Mouse (Mus musculus) intestine, postnatal 0 days (tissue): Measurements from ENCODE around the gene Prkcz. TPM values are rescaled to one million over a fixed set of nuclear protein-coding genes. Genes with fewer than 3 reads are reported as not detected.
A peak's percentile ranks its signal among the peaks of the same experiment; 100 is the strongest.

Experiments
- ATAC-seq: fragments of 200-750 bp; cut with Nextera tagmentation; 2 replicates; pipeline ENCODE4 v1.8.0; 2017; ENCODE audit warnings: mild to moderate bottlenecking, moderate TSS enrichment, moderate library complexity
- H3K27ac ChIP-seq: fragments of 300-500 bp; sonication (generic); 2 replicates; pipeline ENCODE4 v1.5.1; 2014; ENCODE audit warnings: mild to moderate bottlenecking, low read depth, low read length, moderate library complexity
- H3K27me3 ChIP-seq: fragments of 300-500 bp; sonication (generic); replicated peaks from 2 replicates; pipeline ENCODE4 v1.6.1; 2014; ENCODE audit warnings: low read length, mixed read lengths; ENCODE audit not compliant: control insufficient read depth, insufficient read depth
- H3K36me3 ChIP-seq: fragments of 300-500 bp; sonication (generic); 2 replicates; pipeline ENCODE4 v1.6.1; 2014; ENCODE audit warnings: mild to moderate bottlenecking, moderate library complexity; ENCODE audit not compliant: control insufficient read depth, insufficient read depth
- H3K4me1 ChIP-seq: fragments of 300-500 bp; sonication (generic); replicated peaks from 2 replicates; pipeline ENCODE4 v1.6.1; 2014; ENCODE audit warnings: antibody characterized with exemption, low read length, mixed read lengths; ENCODE audit not compliant: control insufficient read depth, insufficient read depth
- H3K4me2 ChIP-seq: fragments of 300-500 bp; sonication (generic); replicated peaks from 2 replicates; pipeline ENCODE4 v1.6.1; 2014; ENCODE audit warnings: low read depth, mild to moderate bottlenecking, moderate library complexity
- H3K4me3 ChIP-seq: fragments of 300-500 bp; sonication (generic); 2 replicates; pipeline ENCODE4 v1.5.1; 2014; ENCODE audit warnings: low read depth, low read length
- H3K9ac ChIP-seq: fragments of 300-500 bp; sonication (generic); 2 replicates; pipeline ENCODE4 v1.6.1; 2014; ENCODE audit warnings: mild to moderate bottlenecking, low read depth, low read length
- H3K9me3 ChIP-seq: fragments of 300-500 bp; sonication (generic); 2 replicates; pipeline ENCODE4 v1.6.1; 2016; ENCODE audit warnings: mixed run types; ENCODE audit not compliant: control insufficient read depth
- CTCF ChIP-seq: sonication (generic); IDR thresholded peaks from 2 replicates; pipeline ENCODE4 v1.5.1; 2016; ENCODE audit warnings: low read depth, mild to moderate bottlenecking, control low read depth, antibody characterized with exemption, moderate library complexity
- WGBS: fragments of 180-500 bp; shearing (Covaris S2); extraction: QIAGEN DNeasy Blood & Tissue Kit; methylation state at CpG from one replicate; pipeline ENCODE4 v1.1.7; 2014; 5-methylcytosine and 5-hydroxymethylcytosine counted together
- polyA plus RNA-seq: library from polyadenylated mRNA; unstranded; fragments of >200 nt; fragmentation: Nextera tagmentation; extraction: Ambion mirVana; gene quantifications from 2 replicates; pipeline ENCODE4 v1.2.1, GENCODE M21; 2015

The Prkcz gene
- polyA plus RNA-seq, 1 experiment from 2014 or later, result 31.7 TPM

DNA sequence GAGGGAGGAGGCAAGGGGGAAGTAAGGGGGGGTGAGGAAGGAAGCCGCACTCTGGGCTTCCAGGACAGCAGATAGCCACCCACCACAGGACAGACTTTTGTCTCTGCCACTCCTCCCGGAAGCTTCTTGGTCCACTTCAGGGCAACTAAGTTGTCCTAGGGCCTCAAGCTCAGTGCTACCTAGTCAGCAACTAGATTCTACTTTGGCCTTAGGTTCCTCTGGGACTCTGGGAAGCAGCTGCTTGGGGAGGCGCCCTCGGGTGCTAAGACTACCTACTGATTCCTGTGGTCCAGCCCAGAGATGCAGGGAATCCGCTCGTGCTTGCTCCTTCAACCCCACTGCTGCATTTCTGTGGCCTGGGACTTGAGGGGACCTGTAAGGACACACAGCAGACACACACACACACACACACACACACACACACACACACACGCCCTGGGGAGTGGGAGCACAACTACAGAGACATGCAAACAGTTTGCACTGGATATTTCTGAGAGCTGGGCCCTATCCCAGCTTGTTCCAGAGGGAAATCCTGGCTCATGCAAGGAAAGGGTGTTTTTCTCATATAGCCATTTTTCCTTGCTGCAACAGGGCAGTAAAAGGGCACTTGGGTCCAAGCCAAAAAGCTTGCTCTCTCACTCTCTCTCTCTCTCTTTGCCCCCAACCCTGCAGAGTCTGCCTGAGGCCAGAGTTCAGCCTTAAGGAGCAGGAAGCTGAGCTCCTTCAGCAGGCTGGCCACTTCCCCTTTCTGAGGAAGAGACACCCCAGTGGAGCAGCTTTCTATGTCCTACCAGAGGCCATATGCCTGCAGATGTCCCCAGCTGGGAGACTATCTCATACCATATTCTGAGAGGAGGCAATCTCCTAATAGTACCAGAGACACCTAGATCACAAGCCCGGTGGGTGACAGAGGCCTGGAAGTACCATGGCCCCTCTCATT lies 126.5 kb downstream of the Prkcz start:
- no peaks in the 10 kb centered on the region for H3K9me3 ChIP-seq
- peak overlapping the region; percentile 52 for H3K4me2 ChIP-seq
- TF ChIP-seq CTCF, result no peak
- H3K4me1 ChIP-seq, result peaks cover 27% of the 10 kb centered on the region
- no peak overlapping the region for H3K4me3 ChIP-seq
- peak overlapping the region; percentile 96 for H3K27ac ChIP-seq
- no peaks in the 10 kb centered on the region for H3K27me3 ChIP-seq
- no peaks in the 10 kb centered on the region for H3K36me3 ChIP-seq
- H3K9ac ChIP-seq, result peak overlapping the region; percentile 34; the same call in 1 of the 2 replicates
- WGBS, result 30% methylated on average over 8 of the region's 8 CpGs
- ATAC-seq, result peak; percentile 62

DNA sequence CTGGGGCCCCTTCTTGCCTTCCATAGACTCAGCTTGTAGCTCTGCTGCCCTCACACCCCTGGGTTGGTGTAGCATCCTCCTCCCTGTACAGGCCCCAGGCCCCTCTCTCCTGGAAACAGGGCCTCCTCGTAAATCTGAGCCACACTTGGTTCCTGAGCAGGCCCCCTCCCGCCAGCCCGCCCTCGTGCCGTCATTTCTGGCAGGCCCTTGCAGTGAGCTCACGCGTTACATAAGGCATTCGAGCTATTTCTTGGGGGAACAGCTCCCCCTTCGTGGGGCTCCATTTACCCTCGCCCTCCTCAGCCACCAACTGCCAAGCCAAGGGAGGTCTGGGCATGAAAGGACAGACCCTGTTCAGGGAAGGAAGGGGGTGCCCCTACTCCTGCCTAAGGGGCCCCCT lies 127.3 kb downstream of the Prkcz start:
- H3K27ac ChIP-seq, result peak overlapping the region; percentile 96
- H3K27me3 ChIP-seq, result no peaks in the 10 kb centered on the region
- H3K9ac ChIP-seq, result peak overlapping the region; percentile 34; the same call in 1 of the 2 replicates
- WGBS, result 31% methylated on average over 10 of the region's 10 CpGs
- ATAC-seq, result 0 out of 2 replicates have a peak, but pooled peaks have one; percentile 11
- H3K36me3 ChIP-seq, result no peaks in the 10 kb centered on the region
- no peak overlapping the region for H3K4me3 ChIP-seq
- 0 out of 2 replicates have a peak, but pooled peaks have one; percentile 12 for TF ChIP-seq CTCF
- H3K4me2 ChIP-seq, result no peak overlapping the region; the same call in 1 of the 2 replicates
- no peaks in the 10 kb centered on the region for H3K9me3 ChIP-seq
- H3K4me1 ChIP-seq, result peaks cover 27% of the 10 kb centered on the region

DNA sequence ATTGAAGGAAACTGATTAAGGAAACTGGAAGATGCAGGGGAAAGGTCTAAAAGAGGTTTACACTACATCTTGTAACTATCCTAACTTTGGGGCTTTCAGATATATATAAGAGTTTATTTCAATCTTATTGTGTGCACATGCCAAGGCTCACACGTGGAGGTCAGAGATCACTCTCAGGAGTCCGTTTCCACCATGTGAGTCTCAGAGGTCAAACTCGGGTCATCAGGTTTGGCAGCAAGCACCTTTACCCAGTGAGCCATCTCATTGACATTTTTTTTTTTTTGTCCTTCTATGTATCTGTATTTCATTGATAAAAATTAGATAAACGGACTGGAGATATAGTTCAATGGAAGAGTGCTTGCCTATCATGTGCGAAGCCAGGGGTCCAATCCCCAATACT lies 132.7 kb downstream of the Prkcz start:
- Histone ChIP-seq H3K4me2 (no peak overlapping the region), H3K27ac (no peak overlapping the region), H3K27me3 (no peaks in the 10 kb centered on the region), H3K9ac (no peak overlapping the region), H3K36me3 (no peaks in the 10 kb centered on the region), H3K9me3 (no peaks in the 10 kb centered on the region), H3K4me1 (peaks cover 10% of the 10 kb centered on the region; the same call in 1 of the 2 replicates), H3K4me3 (no peak overlapping the region)
- no peak for ATAC-seq
- TF ChIP-seq CTCF, result no peak
- 56% methylated on average over 5 of the region's 5 CpGs for WGBS

GRCm38 (mm10) chr4:155227986-155228385 lies 133.2 kb downstream of the Prkcz start:
- no peak for TF ChIP-seq CTCF
- Histone ChIP-seq H3K27ac (no peak overlapping the region), H3K9me3 (no peaks in the 10 kb centered on the region), H3K9ac (no peak overlapping the region), H3K4me3 (no peak overlapping the region), H3K4me1 (peaks cover 7% of the 10 kb centered on the region; the same call in 1 of the 2 replicates), H3K4me2 (no peak overlapping the region), H3K36me3 (no peaks in the 10 kb centered on the region), H3K27me3 (no peaks in the 10 kb centered on the region)
- WGBS, result 67% methylated on average over 4 of the region's 4 CpGs
- no peak for ATAC-seq

GRCm38 (mm10) chr4:155225918-155226317 lies 135.2 kb downstream of the Prkcz start:
- TF ChIP-seq CTCF, result no peak

More at GRCm38 (mm10) chr4:155225918-155226317, 135.2 kb downstream of the Prkcz start:
- ATAC-seq, result no peak
- no peak overlapping the region for H3K4me2 ChIP-seq
- 86% methylated on average over 5 of the region's 5 CpGs for WGBS
- H3K9ac ChIP-seq, result no peak overlapping the region
- H3K4me1 ChIP-seq, result peaks cover 7% of the 10 kb centered on the region; the same call in 1 of the 2 replicates
- H3K4me3 ChIP-seq, result no peak overlapping the region
- H3K36me3 ChIP-seq, result peaks cover 3% of the 10 kb centered on the region; the same call in 1 of the 2 replicates
- H3K27me3 ChIP-seq, result no peaks in the 10 kb centered on the region
- no peaks in the 10 kb centered on the region for H3K9me3 ChIP-seq
- H3K27ac ChIP-seq, result no peak overlapping the region
